17 mouse cellular contexts compared by ENCODE assay signal in the genomic region with DNA sequence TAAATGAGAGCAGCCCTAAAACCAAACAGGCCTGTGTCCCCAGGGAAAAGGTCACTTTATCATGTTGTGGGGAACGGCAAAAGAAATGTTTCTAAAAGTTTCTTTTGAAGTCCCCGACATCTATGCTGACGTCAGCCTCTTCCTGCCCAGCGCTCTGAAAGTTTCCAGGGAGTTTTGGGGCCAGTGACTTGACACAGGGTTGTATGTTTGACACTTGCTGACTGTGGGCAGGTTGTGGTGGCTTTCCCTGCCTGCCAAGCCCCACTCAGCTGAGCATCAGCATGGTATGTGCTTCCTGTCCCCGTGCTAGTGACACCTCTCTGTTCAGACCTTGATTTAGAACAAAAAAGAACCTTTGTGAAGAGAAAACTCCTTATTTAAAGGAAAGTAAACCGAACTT. TPM values are rescaled to one million over a fixed set of nuclear protein-coding genes. Genes with fewer than 3 reads are reported as not detected.
DNase-seq lines count a peak whose midpoint lies in the region; ATAC-seq and TF ChIP-seq lines count a peak whose summit lies in the region.
"Had no signal": no experiment of that assay in that cellular context is flagged by ENCODE, and none has a peak within 500 bp of the region (broad histone marks: within the 10 kb centered on the region; RNA-seq: fewer than 3 reads in every experiment).

No protein-coding gene starts in this region.

- no peak overlapping the region for H3K4me2 ChIP-seq in midbrain, embryonic 11.5 days
- H3K4me2 ChIP-seq: embryonic facial prominence, embryonic 15.5 days; heart, embryonic 12.5 days; liver, embryonic 15.5 days had no signal

- no peaks in the 10 kb centered on the region for H3K9me3 ChIP-seq in megakaryocyte, embryonic 14.5 days
- H3K9me3 ChIP-seq in midbrain, embryonic 11.5 days (ENCODE audit: control insufficient read depth, low read length) = no peaks in the 10 kb centered on the region
- H3K9me3 ChIP-seq in limb, embryonic 10.5 days (replicated peaks) = no peaks in the 10 kb centered on the region
- H3K9me3 ChIP-seq: embryonic facial prominence, embryonic 15.5 days; heart, embryonic 12.5 days; liver, embryonic 15.5 days had no signal

- peak; percentile 69 for ATAC-seq in CD4-positive, CD25-positive, alpha-beta regulatory T cell, adult 4 months
- no peak for ATAC-seq in midbrain, embryonic 11.5 days (ENCODE audit: low FRiP score)
- ATAC-seq: hindbrain, embryonic 16.5 days had no signal

- H3K27ac ChIP-seq in thymus, adult 2 months (ENCODE audit: control insufficient read depth, insufficient read depth, low read length) = peak overlapping the region; percentile 88
- no peak overlapping the region for H3K27ac ChIP-seq in midbrain, embryonic 11.5 days (ENCODE audit: low read depth, low read length)
- H3K27ac ChIP-seq in limb, embryonic 10.5 days = no peak overlapping the region
- H3K27ac ChIP-seq: embryonic facial prominence, embryonic 15.5 days; liver, embryonic 15.5 days had no signal

- peak overlapping the region; percentile 86 for H3K4me3 ChIP-seq in megakaryocyte, embryonic 14.5 days (replicated peaks)
- no peak overlapping the region for H3K4me3 ChIP-seq in thymus, adult 2 months (ENCODE audit: control insufficient read depth, insufficient read depth, low read length)
- no peak overlapping the region for H3K4me3 ChIP-seq in midbrain, embryonic 11.5 days (ENCODE audit: low read depth, low read length)
- no peak overlapping the region for H3K4me3 ChIP-seq in limb, embryonic 10.5 days
- H3K4me3 ChIP-seq: embryonic facial prominence, embryonic 15.5 days; heart, embryonic 12.5 days; liver, embryonic 15.5 days had no signal

- no peak for TF ChIP-seq POLR2A in thymus, adult 2 months (IDR thresholded peaks at IDR 0.05; ENCODE audit: control insufficient read depth, extremely low read depth, insufficient read depth, low read length, poor library complexity)

- no peaks in the 10 kb centered on the region for H3K27me3 ChIP-seq in megakaryocyte, embryonic 14.5 days (replicated peaks)
- no peaks in the 10 kb centered on the region for H3K27me3 ChIP-seq in thymus, adult 2 months (ENCODE audit: control insufficient read depth, insufficient read depth, low read length)
- H3K27me3 ChIP-seq in midbrain, embryonic 11.5 days (ENCODE audit: control insufficient read depth, insufficient read depth, low read length) = no peaks in the 10 kb centered on the region
- H3K27me3 ChIP-seq in limb, embryonic 10.5 days (ENCODE audit: low read depth, poor library complexity, severe bottlenecking) = no peaks in the 10 kb centered on the region
- H3K27me3 ChIP-seq: embryonic facial prominence, embryonic 15.5 days; heart, embryonic 12.5 days; liver, embryonic 15.5 days had no signal

- no peak overlapping the region for H3K9ac ChIP-seq in midbrain, embryonic 11.5 days (ENCODE audit: low read length)
- H3K9ac ChIP-seq: embryonic facial prominence, embryonic 15.5 days; heart, embryonic 12.5 days; liver, embryonic 15.5 days had no signal

- TF ChIP-seq CTCF in thymus, adult 2 months (IDR thresholded peaks at IDR 0.05; ENCODE audit: borderline replicate concordance, control insufficient read depth, extremely low read depth, insufficient read depth, low read length, poor library complexity) = no peak

- peak; percentile 33 for DNase-seq in adrenal gland, adult 2 months
- DNase-seq in thymus, adult 2 months = peak; percentile 66
- DNase-seq in midbrain, embryonic 11.5 days (ENCODE audit: low spot score, missing footprints) = no peak
- no peak for DNase-seq in embryo, embryonic 10 days (ENCODE audit: low spot score)
- no peak for DNase-seq in limb, embryonic 10.5 days (ENCODE audit: low spot score)
- DNase-seq: cerebellum, adult 9-11 months; kidney, postnatal 25 days; right cerebral cortex, postnatal 25 days had no signal

- WGBS in thymus, adult 2 months = 1% methylated on average over 6 of the region's 6 CpGs
- WGBS in midbrain, embryonic 11.5 days = 68% methylated on average over 6 of the region's 6 CpGs
- WGBS in limb, embryonic 10.5 days = 63% methylated on average over 6 of the region's 6 CpGs

- peaks cover 55% of the 10 kb centered on the region for H3K4me1 ChIP-seq in megakaryocyte, embryonic 14.5 days
- H3K4me1 ChIP-seq in thymus, adult 2 months (replicated peaks; ENCODE audit: control insufficient read depth, insufficient read depth, low read length) = peaks cover 36% of the 10 kb centered on the region
- H3K4me1 ChIP-seq in midbrain, embryonic 11.5 days (ENCODE audit: control insufficient read depth, insufficient read depth, low read length) = no peaks in the 10 kb centered on the region
- no peaks in the 10 kb centered on the region for H3K4me1 ChIP-seq in limb, embryonic 10.5 days
- H3K4me1 ChIP-seq: embryonic facial prominence, embryonic 15.5 days; heart, embryonic 12.5 days; liver, embryonic 15.5 days had no signal

- H3K36me3 ChIP-seq in megakaryocyte, embryonic 14.5 days (replicated peaks; ENCODE audit: low read length) = no peaks in the 10 kb centered on the region
- no peaks in the 10 kb centered on the region for H3K36me3 ChIP-seq in thymus, adult 2 months (ENCODE audit: control insufficient read depth, insufficient read depth, low read length)
- no peaks in the 10 kb centered on the region for H3K36me3 ChIP-seq in midbrain, embryonic 11.5 days (ENCODE audit: control insufficient read depth, insufficient read depth, low read length)
- no peaks in the 10 kb centered on the region for H3K36me3 ChIP-seq in limb, embryonic 10.5 days
- H3K36me3 ChIP-seq: embryonic facial prominence, embryonic 15.5 days; heart, embryonic 12.5 days; liver, embryonic 15.5 days had no signal

RNA-seq across cellular contexts. Expression of gene Il2ra, which starts 10.7 kb away (rescaled TPM):
- 100 to 1,000 TPM; 347 to 420 TPM for polyA plus RNA-seq in CD4-positive, CD25-positive, alpha-beta regulatory T cell, adult 4 months (2017; shearing (Covaris generic))
- total RNA-seq in adrenal gland, adult 2 months (2021) = under 1 TPM; 0.29 to 0.41 TPM
- 0.07 TPM in 1 of 2 replicates, not detected in the other for polyA plus RNA-seq in adrenal gland, adult 2 months (2012; rRNA removed)
- polyA plus RNA-seq in megakaryocyte, embryonic 14.5 days (2012; ENCODE audit: insufficient read depth, low replicate concordance) = not detected in 2 replicates
- polyA plus RNA-seq in thymus, adult 2 months (2012; rRNA removed) = 19.5 and 19.7 TPM in 2 replicates
- not detected in 2 replicates for polyA plus RNA-seq in midbrain, embryonic 11.5 days (2014; fragmentation: Nextera tagmentation; extraction: Ambion mirVana)
- polyA plus RNA-seq in limb, embryonic 10.5 days (2016; fragmentation: Nextera tagmentation; extraction: Ambion mirVana) = not detected in 2 replicates
- total RNA-seq: MEL had no signal
- polyA plus RNA-seq: embryonic facial prominence, embryonic 15.5 days; heart, embryonic 12.5 days; liver, embryonic 15.5 days; neural tube, embryonic 14.5 days had no signal

RNA-seq across cellular contexts. Expression of gene Gm17490, which starts 27.3 kb away (rescaled TPM):
- polyA plus RNA-seq in CD4-positive, CD25-positive, alpha-beta regulatory T cell, adult 4 months (2017; shearing (Covaris generic)) = not detected
- total RNA-seq in adrenal gland, adult 2 months (2021) = not detected
- polyA plus RNA-seq in adrenal gland, adult 2 months (2012; rRNA removed) = not detected in 2 replicates
- not detected in 2 replicates for polyA plus RNA-seq in megakaryocyte, embryonic 14.5 days (2012; ENCODE audit: insufficient read depth, low replicate concordance)
- polyA plus RNA-seq in thymus, adult 2 months (2012; rRNA removed) = not detected in 2 replicates
- not detected in 2 replicates for polyA plus RNA-seq in midbrain, embryonic 11.5 days (2014; fragmentation: Nextera tagmentation; extraction: Ambion mirVana)
- not detected in 2 replicates for polyA plus RNA-seq in limb, embryonic 10.5 days (2016; fragmentation: Nextera tagmentation; extraction: Ambion mirVana)
- total RNA-seq: left cerebral cortex, postnatal 10 days; MEL had no signal
- polyA plus RNA-seq: embryonic facial prominence, embryonic 15.5 days; heart, embryonic 12.5 days; hindbrain, embryonic 16.5 days; liver, embryonic 15.5 days; neural tube, embryonic 14.5 days had no signal

RNA-seq across cellular contexts. Expression of gene Rbm17, which starts 49.4 kb away (rescaled TPM):
- 10 to 100 TPM; 34.7 TPM for polyA plus RNA-seq in CD4-positive, CD25-positive, alpha-beta regulatory T cell, adult 4 months (2017; shearing (Covaris generic))
- total RNA-seq in adrenal gland, adult 2 months (2021) = 100 to 1,000 TPM in 1 of 2 experiments, 10 to 100 TPM in 1; 98.1 to 104 TPM
- 12.8 and 21.1 TPM in 2 replicates for polyA plus RNA-seq in adrenal gland, adult 2 months (2012; rRNA removed)
- polyA plus RNA-seq in megakaryocyte, embryonic 14.5 days (2012; ENCODE audit: insufficient read depth, low replicate concordance) = 21.6 and 123 TPM in 2 replicates
- polyA plus RNA-seq in thymus, adult 2 months (2012; rRNA removed) = 83.6 and 84.8 TPM in 2 replicates
- polyA plus RNA-seq in midbrain, embryonic 11.5 days (2014; fragmentation: Nextera tagmentation; extraction: Ambion mirVana) = 187 and 205 TPM in 2 replicates
- polyA plus RNA-seq in limb, embryonic 10.5 days (2016; fragmentation: Nextera tagmentation; extraction: Ambion mirVana) = 190 and 195 TPM in 2 replicates

RNA-seq across cellular contexts. Expression of gene Il15ra, which starts 51.8 kb away (rescaled TPM):
- polyA plus RNA-seq in CD4-positive, CD25-positive, alpha-beta regulatory T cell, adult 4 months (2017; shearing (Covaris generic)) = 10 to 100 TPM; 24.0 to 33.6 TPM
- total RNA-seq in adrenal gland, adult 2 months (2021) = 10 to 100 TPM; 26.8 to 29.9 TPM
- polyA plus RNA-seq in adrenal gland, adult 2 months (2012; rRNA removed) = 13.0 and 15.4 TPM in 2 replicates
- 4.0 and 6.5 TPM in 2 replicates for polyA plus RNA-seq in megakaryocyte, embryonic 14.5 days (2012; ENCODE audit: insufficient read depth, low replicate concordance)
- 86.9 and 99.7 TPM in 2 replicates for polyA plus RNA-seq in thymus, adult 2 months (2012; rRNA removed)
- polyA plus RNA-seq in midbrain, embryonic 11.5 days (2014; fragmentation: Nextera tagmentation; extraction: Ambion mirVana) = 0.26 and 0.87 TPM in 2 replicates
- 0.30 and 0.81 TPM in 2 replicates for polyA plus RNA-seq in limb, embryonic 10.5 days (2016; fragmentation: Nextera tagmentation; extraction: Ambion mirVana)

Comparison
In these comparisons a context has a peak if more than half of its experiments do, and no peak if none do; other contexts are left out.
1. DNase-seq: peak in adrenal gland, adult 2 months (single experiment) and thymus, adult 2 months (single experiment); none in midbrain, embryonic 11.5 days (single experiment), embryo, embryonic 10 days (single experiment) and limb, embryonic 10.5 days (single experiment).
2. RNA of gene Il2ra, which starts 10.7 kb away (polyA plus RNA-seq): 347 to 420 TPM in CD4-positive, CD25-positive, alpha-beta regulatory T cell, adult 4 months and 19.5 to 19.7 TPM in thymus, adult 2 months; not detected in limb, embryonic 10.5 days, 0.07 TPM in adrenal gland, adult 2 months, not detected in megakaryocyte, embryonic 14.5 days and not detected in midbrain, embryonic 11.5 days; every median in the first group is over 10 times any median in the second.